Mouse (Mus musculus): Measurements from ENCODE around the gene Itpr1. TPM values are rescaled to one million over a fixed set of nuclear protein-coding genes. Genes with fewer than 3 reads are reported as not detected.
A peak's percentile ranks its signal among the peaks of the same experiment; 100 is the strongest.

Itpr1 gene
- total RNA-seq, 2 experiments from 2014 or later = 34.0 to 35.5 TPM

GRCm38 (mm10) chr6:108239056-108239455, 26.2 kb downstream of the Itpr1 start:
- no peak for DNase-seq (ENCODE audit: low spot score in 2 of 2)

GRCm38 (mm10) chr6:108240004-108240403, 27.1 kb downstream of the Itpr1 start:
- DNase-seq (ENCODE audit: low spot score in 2 of 2) = no peak

- DNase-seq (ENCODE audit: low spot score in 2 of 2) = no peak
Observed at GRCm38 (mm10) chr6:108240754-108241153, 27.9 kb downstream of the Itpr1 start.

- no peak for DNase-seq (ENCODE audit: low spot score in 2 of 2)
Observed at GRCm38 (mm10) chr6:108244571-108244970, 31.7 kb downstream of the Itpr1 start.

GRCm38 (mm10) chr6:108246369-108247085, 33.6 kb downstream of the Itpr1 start:
- no peak for DNase-seq (ENCODE audit: low spot score in 2 of 2)

GRCm38 (mm10) chr6:108247211-108247610, 34.3 kb downstream of the Itpr1 start:
- no peak for DNase-seq (ENCODE audit: low spot score in 2 of 2)

- peak in 1 of 2 experiments; percentile 27 for DNase-seq (ENCODE audit: low spot score in 2 of 2)
Observed at GRCm38 (mm10) chr6:108248519-108248918, 35.6 kb downstream of the Itpr1 start.

- no peak for DNase-seq (ENCODE audit: low spot score in 2 of 2)
Observed at GRCm38 (mm10) chr6:108249031-108249917, 36.4 kb downstream of the Itpr1 start.

GRCm38 (mm10) chr6:108249918-108250225, 37.0 kb downstream of the Itpr1 start:
- DNase-seq (ENCODE audit: low spot score in 2 of 2) = no peak

- no peak for DNase-seq (ENCODE audit: low spot score in 2 of 2)
Observed at GRCm38 (mm10) chr6:108250416-108250815, 37.5 kb downstream of the Itpr1 start.

- DNase-seq (ENCODE audit: low spot score in 2 of 2) = no peak
Observed at GRCm38 (mm10) chr6:108252565-108253360, 39.9 kb downstream of the Itpr1 start.

- DNase-seq (ENCODE audit: low spot score in 2 of 2) = no peak
Observed at GRCm38 (mm10) chr6:108254132-108255064, 41.5 kb downstream of the Itpr1 start.

- DNase-seq (ENCODE audit: low spot score in 2 of 2) = no peak
Observed at GRCm38 (mm10) chr6:108255880-108256279, 43.0 kb downstream of the Itpr1 start.

GRCm38 (mm10) chr6:108257225-108257624, 44.3 kb downstream of the Itpr1 start:
- DNase-seq (ENCODE audit: low spot score in 2 of 2) = no peak

- DNase-seq (ENCODE audit: low spot score in 2 of 2) = no peak
Observed at GRCm38 (mm10) chr6:108258631-108259030, 45.7 kb downstream of the Itpr1 start.

- no peak for DNase-seq (ENCODE audit: low spot score in 2 of 2)
Observed at GRCm38 (mm10) chr6:108259671-108260070, 46.8 kb downstream of the Itpr1 start.

GRCm38 (mm10) chr6:108261506-108261905, 48.6 kb downstream of the Itpr1 start:
- no peak for DNase-seq (ENCODE audit: low spot score in 2 of 2)

GRCm38 (mm10) chr6:108264164-108264563, 51.3 kb downstream of the Itpr1 start:
- no peak for DNase-seq (ENCODE audit: low spot score in 2 of 2)

- no peak for DNase-seq (ENCODE audit: low spot score in 2 of 2)
Observed at GRCm38 (mm10) chr6:108273451-108273850, 60.6 kb downstream of the Itpr1 start.

- DNase-seq (ENCODE audit: low spot score in 2 of 2) = no peak
Observed at GRCm38 (mm10) chr6:108274364-108275084, 61.6 kb downstream of the Itpr1 start.

Data from gastrocnemius, postnatal 4 days (tissue).